Mouse (Mus musculus) heart, adult 2 months (tissue): Measurements from ENCODE around the gene Gsk3a.

ENCODE experiments used
- CTCF ChIP-seq: fragments of 200-600 bp; IDR thresholded peaks from 2 replicates; pipeline ENCODE4 v1.8.1; 2022; ENCODE audit warnings: antibody characterized with exemption, mild to moderate bottlenecking, moderate library complexity
- EP300 ChIP-seq: fragments of 200-500 bp; IDR thresholded peaks from 2 replicates; pipeline ENCODE4 v1.6.1; 2011; ENCODE audit warnings: low read depth, low read length, control low read depth; ENCODE audit not compliant: insufficient read depth

GRCm38 (mm10) chr7:25244562-25245369 lies 7.1 kb upstream of the Gsk3a start:
- TF ChIP-seq CTCF = no peak
- TF ChIP-seq EP300 = no peak
